Mouse (Mus musculus) neutrophil, adult 83 days (primary cell): Measurements from ENCODE around the gene Aaas. TPM values are rescaled to one million over a fixed set of nuclear protein-coding genes. Genes with fewer than 3 reads are reported as not detected.

Experiments used
- total RNA-seq, 2 experiments: library from RNA; stranded (reverse); gene quantifications; one replicate each; pipeline ENCODE4 v1.2.4; 2023

Gene Aaas
- 10 to 100 TPM; 34.6 to 43.0 TPM for total RNA-seq

GRCm38 (mm10) chr15:102350138-102350941 lies at the start of gene Aaas:
Gene Aaas (minus strand): TSS chr15:102350771.

GRCm38 (mm10) chr15:102366733-102367344 lies 16.3 kb upstream of the Aaas start, which contains the start of gene Sp7:
Gene Sp7 (minus strand): TSS chr15:102367182.

GRCm38 (mm10) chr15:102331610-102332015 lies 19.0 kb downstream of the Aaas start, which contains the start of gene Myg1:
Gene Myg1 (plus strand): TSS chr15:102331709.

GRCm38 (mm10) chr15:102326022-102326576 lies 24.5 kb downstream of the Aaas start, which contains the start of gene Pfdn5:
Gene Pfdn5 (plus strand): TSS chr15:102326116.

GRCm38 (mm10) chr15:102295633-102296367 lies 54.8 kb downstream of the Aaas start, which contains the start of gene Espl1:
Gene Espl1 (plus strand): TSS chr15:102296266.

Other genes with a start within 250 kb of the Aaas start
- 10 to 100 TPM; 23.0 to 23.2 TPM for gene Spryd3, start 214.5 kb downstream of the Aaas start, total RNA-seq
- gene Igfbp6, start 206.4 kb downstream of the Aaas start, total RNA-seq = under 1 TPM; 0.31 to 0.38 TPM
- 1 to 10 TPM; 1.6 to 1.8 TPM for gene Soat2, start 200.2 kb downstream of the Aaas start, total RNA-seq
- gene Zfp740, start 147.5 kb downstream of the Aaas start, total RNA-seq = 10 to 100 TPM; 74.2 to 76.8 TPM
- 10 to 100 TPM; 16.8 to 20.8 TPM for gene Csad, start 146.0 kb downstream of the Aaas start, total RNA-seq
- gene Itgb7, start 118.8 kb downstream of the Aaas start, total RNA-seq = 100 to 1,000 TPM; 220 to 236 TPM
- 10 to 100 TPM; 41.1 to 42.1 TPM for gene Rarg, start 93.3 kb downstream of the Aaas start, total RNA-seq
- not detected for gene Gm9918, start 80.2 kb downstream of the Aaas start, total RNA-seq
- 10 to 100 TPM; 34.6 to 35.3 TPM for gene Mfsd5, start 71.3 kb downstream of the Aaas start, total RNA-seq
- 10 to 100 TPM; 46.9 to 47.3 TPM for gene Espl1, start 54.5 kb downstream of the Aaas start, total RNA-seq
- gene Pfdn5, start 24.7 kb downstream of the Aaas start, total RNA-seq = 100 to 1,000 TPM; 250 to 257 TPM
- 10 to 100 TPM; 33.5 to 38.1 TPM for gene Myg1, start 19.1 kb downstream of the Aaas start, total RNA-seq
- gene Sp7, start 16.4 kb upstream of the Aaas start, total RNA-seq = under 1 TPM; 0.68 to 0.84 TPM
- 100 to 1,000 TPM; 108 to 111 TPM for gene Sp1, start 55.4 kb upstream of the Aaas start, total RNA-seq
- 1 to 10 TPM in 1 of 2 experiments, not detected in 1; 2.0 TPM for gene Amhr2, start 94.6 kb upstream of the Aaas start, total RNA-seq
- 100 to 1,000 TPM; 305 to 384 TPM for gene Prr13, start 108.3 kb upstream of the Aaas start, total RNA-seq
- gene Pcbp2, start 119.8 kb upstream of the Aaas start, total RNA-seq = 100 to 1,000 TPM; 519 to 536 TPM
- gene Gm10337, start 153.0 kb upstream of the Aaas start, total RNA-seq = 1 to 10 TPM; 4.9 to 5.8 TPM
- gene Map3k12, start 166.3 kb upstream of the Aaas start, total RNA-seq = under 1 TPM; 0.26 to 0.42 TPM
- 10 to 100 TPM; 18.1 to 18.4 TPM for gene Tarbp2, start 167.4 kb upstream of the Aaas start, total RNA-seq
- gene Npff, start 174.2 kb upstream of the Aaas start, total RNA-seq = 1 to 10 TPM; 5.3 to 7.1 TPM